Mouse (Mus musculus) heart, adult 2 months (tissue): ENCODE results near the gene Tesc. TPM values are rescaled to one million over a fixed set of nuclear protein-coding genes. Genes with fewer than 3 reads are reported as not detected.

ENCODE experiments used
- DNase-seq, 2 experiments: peaks; one replicate each; pipeline ENCODE4 v3.0.0; 2021
- H3K27ac ChIP-seq: fragments of 200-600 bp; 2 replicates; pipeline ENCODE4 v1.8.1; 2022
- H3K27me3 ChIP-seq: fragments of 200-500 bp; 2 replicates; pipeline ENCODE4 v1.6.1; 2012; ENCODE audit warnings: mild to moderate bottlenecking, low read length, inconsistent platforms, mixed read lengths; ENCODE audit not compliant: control insufficient read depth, insufficient read depth
- H3K36me3 ChIP-seq: fragments of 200-500 bp; 2 replicates; pipeline ENCODE4 v1.6.1; 2012; ENCODE audit warnings: low read length, inconsistent platforms; ENCODE audit not compliant: control insufficient read depth, insufficient read depth
- H3K4me1 ChIP-seq: fragments of 200-500 bp; 2 replicates; pipeline ENCODE4 v1.6.1; 2011; ENCODE audit warnings: low read length; ENCODE audit not compliant: control insufficient read depth, insufficient read depth
- H3K4me3 ChIP-seq: fragments of 200-600 bp; 2 replicates; pipeline ENCODE4 v1.8.1; 2022
- H3K79me2 ChIP-seq: fragments of 200-500 bp; replicated peaks from 2 replicates; pipeline ENCODE4 v1.6.1; 2012; ENCODE audit warnings: mild to moderate bottlenecking, inconsistent platforms, low read length, moderate library complexity, mixed read lengths; ENCODE audit not compliant: control insufficient read depth, insufficient read depth
- H3K9ac ChIP-seq: fragments of 200-500 bp; 2 replicates; pipeline ENCODE4 v1.6.1; 2012; ENCODE audit warnings: low read depth, mild to moderate bottlenecking, control low read depth, inconsistent platforms, low read length, mixed read lengths
- CTCF ChIP-seq: fragments of 200-600 bp; IDR thresholded peaks from 2 replicates; pipeline ENCODE4 v1.8.1; 2022; ENCODE audit warnings: antibody characterized with exemption, mild to moderate bottlenecking, moderate library complexity
- EP300 ChIP-seq: fragments of 200-500 bp; IDR thresholded peaks from 2 replicates; pipeline ENCODE4 v1.6.1; 2011; ENCODE audit warnings: low read depth, low read length, control low read depth; ENCODE audit not compliant: insufficient read depth
- POLR2A ChIP-seq: fragments of 200-500 bp; IDR thresholded peaks from 2 replicates; pipeline ENCODE4 v1.6.1; 2011; ENCODE audit warnings: mild to moderate bottlenecking, low read depth, low read length, control low read depth; ENCODE audit not compliant: insufficient read depth
- WGBS: fragments of 180-500 bp; shearing (Covaris S2); methylation state at CpG from one replicate; pipeline ENCODE4 v1.1.7; 2018; 5-methylcytosine and 5-hydroxymethylcytosine counted together
- intact Hi-C: fragments of 180-260 bp; cut with DNase I; formaldehyde crosslinking; loops from one replicate; pipeline ENCODE4 v1.15.1; 2025
- polyA plus RNA-seq: library from polyadenylated mRNA; depleted of rRNA; stranded (reverse); fragments of >200 nt; gene quantifications from 2 replicates; pipeline ENCODE4 v1.2.3, GENCODE M21; 2012
- total RNA-seq, 2 experiments: library from RNA; stranded (reverse); gene quantifications; 2 replicates each; pipeline ENCODE4 v1.2.3; 2021

The Tesc gene
- total and polyA plus RNA-seq, 3 experiments = 125 to 231 (median 200) TPM

GRCm38 (mm10) chr5:118027101-118027697, 344 bp upstream of the Tesc start:
- Histone ChIP-seq H3K27ac (no peak overlapping the region), H3K4me3 (peak overlapping the region; percentile 60), H3K79me2 (no peaks in the 10 kb centered on the region), H3K9ac (peak overlapping the region; percentile 11; the same call in 1 of the 2 replicates), H3K36me3 (no peaks in the 10 kb centered on the region), H3K27me3 (peaks cover 12% of the 10 kb centered on the region), H3K4me1 (peaks cover 4% of the 10 kb centered on the region)
- no peak for TF ChIP-seq CTCF
- TF ChIP-seq EP300 = no peak
- no peak for TF ChIP-seq POLR2A
- peak in 1 of 2 experiments; percentile 34 for DNase-seq
- WGBS = 2% methylated on average over 39 of the region's 39 CpGs
- intact Hi-C loops = loop anchor here (5.0 kb wide), 1 partner anchor 40 kb away; no protein-coding TSS in a partner anchor

- no peak for TF ChIP-seq POLR2A
- no peak for TF ChIP-seq CTCF
- no peak for TF ChIP-seq EP300
- intact Hi-C loops = loop anchor here (5.0 kb wide), 1 partner anchor 39 kb away; no protein-coding TSS in a partner anchor
- Histone ChIP-seq H3K9ac (peak overlapping the region; percentile 70), H3K27ac (peak overlapping the region; percentile 76), H3K36me3 (no peaks in the 10 kb centered on the region), H3K79me2 (no peaks in the 10 kb centered on the region), H3K27me3 (peaks cover 12% of the 10 kb centered on the region), H3K4me1 (peaks cover 4% of the 10 kb centered on the region), H3K4me3 (peak overlapping the region; percentile 60)
- WGBS = 1% methylated on average over 79 of the region's 79 CpGs
- DNase-seq = peak; percentile 66 to 71
Observed at GRCm38 (mm10) chr5:118028191-118029034, 870 bp downstream of the Tesc start.

- 8% methylated on average over 12 of the region's 12 CpGs for WGBS
- H3K9ac ChIP-seq = peak overlapping the region; percentile 70
- H3K27ac ChIP-seq = peak overlapping the region; percentile 76; the same call in 1 of the 2 replicates
- H3K79me2 ChIP-seq = no peaks in the 10 kb centered on the region
- peak overlapping the region; percentile 60 for H3K4me3 ChIP-seq
- DNase-seq = no peak
- no peaks in the 10 kb centered on the region for H3K36me3 ChIP-seq
- H3K4me1 ChIP-seq = peaks cover 4% of the 10 kb centered on the region
- TF ChIP-seq EP300 = no peak
- TF ChIP-seq CTCF = no peak
- TF ChIP-seq POLR2A = no peak
- intact Hi-C loops = loop anchor here (5.0 kb wide), 1 partner anchor 38 kb away; no protein-coding TSS in a partner anchor
- peaks cover 12% of the 10 kb centered on the region for H3K27me3 ChIP-seq
Observed at GRCm38 (mm10) chr5:118029035-118029408, 1.5 kb downstream of the Tesc start.

GRCm38 (mm10) chr5:118029420-118029819, 1.9 kb downstream of the Tesc start:
- Histone ChIP-seq H3K4me3 (peak overlapping the region; percentile 60; the same call in 1 of the 2 replicates), H3K9ac (no peak overlapping the region; the same call in 1 of the 2 replicates), H3K4me1 (peaks cover 4% of the 10 kb centered on the region), H3K27ac (no peak overlapping the region), H3K27me3 (peaks cover 12% of the 10 kb centered on the region), H3K79me2 (no peaks in the 10 kb centered on the region), H3K36me3 (no peaks in the 10 kb centered on the region)
- 8% methylated on average over 10 of the region's 10 CpGs for WGBS
- TF ChIP-seq EP300 (no peak), POLR2A (no peak)
- intact Hi-C loops = loop anchor here (5.0 kb wide), 1 partner anchor 38 kb away; no protein-coding TSS in a partner anchor
- DNase-seq = no peak

- DNase-seq = no peak
Observed at GRCm38 (mm10) chr5:118030022-118030675, 2.6 kb downstream of the Tesc start.

More at GRCm38 (mm10) chr5:118030022-118030675, 2.6 kb downstream of the Tesc start:
- intact Hi-C loops = no loop called here
- Histone ChIP-seq H3K27ac (no peak overlapping the region), H3K4me3 (no peak overlapping the region), H3K9ac (no peak overlapping the region), H3K36me3 (no peaks in the 10 kb centered on the region), H3K27me3 (peaks cover 12% of the 10 kb centered on the region), H3K79me2 (no peaks in the 10 kb centered on the region), H3K4me1 (peaks cover 4% of the 10 kb centered on the region)
- WGBS = 86% methylated on average over 9 of the region's 9 CpGs
- TF ChIP-seq EP300 (no peak), POLR2A (no peak), CTCF (no peak)
